16 mouse cellular contexts compared by ENCODE assay signal in genomic region chr5:113468625-113469024, GRCm38 (mm10). TPM values are rescaled to one million over a fixed set of nuclear protein-coding genes. Genes with fewer than 3 reads are reported as not detected.
A peak's percentile ranks its signal among the peaks of the same experiment; 100 is the strongest.
DNase-seq lines count a peak whose midpoint lies in the region; ATAC-seq and TF ChIP-seq lines count a peak whose summit lies in the region.
"Had no signal": no experiment of that assay in that cellular context is flagged by ENCODE, and none has a peak within 500 bp of the region (broad histone marks: within the 10 kb centered on the region; RNA-seq: fewer than 3 reads in every experiment).

No protein-coding gene starts in this region.

- no peak overlapping the region for H3K9ac ChIP-seq in intestine, embryonic 14.5 days (ENCODE audit: low read length)
- H3K9ac ChIP-seq in intestine, embryonic 15.5 days: no peak overlapping the region
- no peak overlapping the region for H3K9ac ChIP-seq in embryonic facial prominence, embryonic 14.5 days (ENCODE audit: low read depth, low read length)
- no peak overlapping the region for H3K9ac ChIP-seq in limb, embryonic 15.5 days
- no peak overlapping the region for H3K9ac ChIP-seq in kidney, embryonic 16.5 days (replicated peaks; ENCODE audit: low read length)
- H3K9ac ChIP-seq: forebrain, embryonic 13.5 days had no signal

- peak overlapping the region; percentile 74; the same call in 1 of the 2 replicates for H3K27ac ChIP-seq in intestine, embryonic 14.5 days (ENCODE audit: low read depth)
- no peak overlapping the region for H3K27ac ChIP-seq in intestine, embryonic 15.5 days
- H3K27ac ChIP-seq in embryonic facial prominence, embryonic 14.5 days (replicated peaks; ENCODE audit: low read depth, low read length): peak overlapping the region; percentile 78
- H3K27ac ChIP-seq in limb, embryonic 15.5 days: peak overlapping the region; percentile 40; the same call in 1 of the 2 replicates
- H3K27ac ChIP-seq in kidney, embryonic 16.5 days (ENCODE audit: low read length): no peak overlapping the region
- H3K27ac ChIP-seq: forebrain, embryonic 13.5 days had no signal

- 62% methylated on average over 5 of the region's 5 CpGs for WGBS in intestine, embryonic 14.5 days
- WGBS in intestine, embryonic 15.5 days: 59% methylated on average over 5 of the region's 5 CpGs
- WGBS in embryonic facial prominence, embryonic 14.5 days: 47% methylated on average over 5 of the region's 5 CpGs
- WGBS in limb, embryonic 15.5 days: 49% methylated on average over 5 of the region's 5 CpGs
- 67% methylated on average over 5 of the region's 5 CpGs for WGBS in lung, adult 2 months
- 65% methylated on average over 5 of the region's 5 CpGs for WGBS in kidney, embryonic 16.5 days

- no peaks in the 10 kb centered on the region for H3K9me3 ChIP-seq in intestine, embryonic 14.5 days (ENCODE audit: control insufficient read depth, low read length)
- H3K9me3 ChIP-seq in intestine, embryonic 15.5 days: no peaks in the 10 kb centered on the region
- H3K9me3 ChIP-seq in embryonic facial prominence, embryonic 14.5 days (ENCODE audit: control insufficient read depth, low read length): no peaks in the 10 kb centered on the region
- no peaks in the 10 kb centered on the region for H3K9me3 ChIP-seq in limb, embryonic 15.5 days
- H3K9me3 ChIP-seq in kidney, embryonic 16.5 days (ENCODE audit: low read length): no peaks in the 10 kb centered on the region
- H3K9me3 ChIP-seq: forebrain, embryonic 13.5 days had no signal

- no peak overlapping the region for H3K4me2 ChIP-seq in intestine, embryonic 14.5 days (ENCODE audit: low read length)
- H3K4me2 ChIP-seq in intestine, embryonic 15.5 days (replicated peaks): no peak overlapping the region
- peak overlapping the region; percentile 20 for H3K4me2 ChIP-seq in embryonic facial prominence, embryonic 14.5 days (ENCODE audit: low read depth, low read length)
- H3K4me2 ChIP-seq in limb, embryonic 15.5 days: no peak overlapping the region
- H3K4me2 ChIP-seq in kidney, embryonic 16.5 days (replicated peaks; ENCODE audit: low read depth, low read length): no peak overlapping the region
- H3K4me2 ChIP-seq: forebrain, embryonic 13.5 days had no signal

- ATAC-seq in intestine, embryonic 14.5 days (replicated peaks; ENCODE audit: low FRiP score, low TSS enrichment, low read depth): no peak
- ATAC-seq in intestine, embryonic 15.5 days: no peak
- ATAC-seq in embryonic facial prominence, embryonic 14.5 days (ENCODE audit: low read depth): peak; percentile 62
- ATAC-seq in limb, embryonic 15.5 days (ENCODE audit: insufficient number of reproducible peaks, low FRiP score, low TSS enrichment, low read depth): peak; percentile 41; the same call in 1 of the 2 replicates
- no peak for ATAC-seq in kidney, embryonic 16.5 days (ENCODE audit: low FRiP score, low TSS enrichment)
- ATAC-seq: forebrain, embryonic 13.5 days had no signal

- no peak for TF ChIP-seq CTCF in lung, adult 2 months (IDR thresholded peaks at IDR 0.05; ENCODE audit: insufficient read depth, low read length)

- H3K27me3 ChIP-seq in intestine, embryonic 14.5 days (replicated peaks; ENCODE audit: control insufficient read depth, insufficient read depth, low read length): no peaks in the 10 kb centered on the region
- no peaks in the 10 kb centered on the region for H3K27me3 ChIP-seq in intestine, embryonic 15.5 days (replicated peaks)
- no peaks in the 10 kb centered on the region; the same call in 1 of the 2 replicates for H3K27me3 ChIP-seq in embryonic facial prominence, embryonic 14.5 days (replicated peaks; ENCODE audit: control insufficient read depth, insufficient read depth, low read length)
- H3K27me3 ChIP-seq in limb, embryonic 15.5 days: no peaks in the 10 kb centered on the region
- H3K27me3 ChIP-seq in kidney, embryonic 16.5 days (ENCODE audit: insufficient read depth, low read length): no peaks in the 10 kb centered on the region
- H3K27me3 ChIP-seq: forebrain, embryonic 13.5 days had no signal

- no peaks in the 10 kb centered on the region for H3K36me3 ChIP-seq in intestine, embryonic 14.5 days (ENCODE audit: control insufficient read depth, insufficient read depth, low read length)
- no peaks in the 10 kb centered on the region for H3K36me3 ChIP-seq in intestine, embryonic 15.5 days
- no peaks in the 10 kb centered on the region for H3K36me3 ChIP-seq in embryonic facial prominence, embryonic 14.5 days (ENCODE audit: control insufficient read depth, insufficient read depth, low read length)
- no peaks in the 10 kb centered on the region for H3K36me3 ChIP-seq in limb, embryonic 15.5 days
- H3K36me3 ChIP-seq in kidney, embryonic 16.5 days (ENCODE audit: insufficient read depth, low read length): no peaks in the 10 kb centered on the region

- H3K4me3 ChIP-seq in intestine, embryonic 14.5 days (ENCODE audit: low read depth, low read length): no peak overlapping the region
- H3K4me3 ChIP-seq in intestine, embryonic 15.5 days (replicated peaks): no peak overlapping the region
- no peak overlapping the region for H3K4me3 ChIP-seq in embryonic facial prominence, embryonic 14.5 days (ENCODE audit: low read depth, low read length)
- H3K4me3 ChIP-seq in limb, embryonic 15.5 days: no peak overlapping the region
- H3K4me3 ChIP-seq in lung, adult 2 months (replicated peaks; ENCODE audit: extremely low read depth, low read depth, low read length): no peak overlapping the region
- no peak overlapping the region for H3K4me3 ChIP-seq in kidney, embryonic 16.5 days (ENCODE audit: low read length)
- H3K4me3 ChIP-seq: forebrain, embryonic 13.5 days had no signal

- H3K4me1 ChIP-seq in intestine, embryonic 14.5 days (replicated peaks; ENCODE audit: control insufficient read depth, insufficient read depth, low read length): peaks cover 25% of the 10 kb centered on the region
- peaks cover 13% of the 10 kb centered on the region for H3K4me1 ChIP-seq in intestine, embryonic 15.5 days (replicated peaks)
- H3K4me1 ChIP-seq in embryonic facial prominence, embryonic 14.5 days (ENCODE audit: control insufficient read depth, insufficient read depth, low read length): peaks cover 30% of the 10 kb centered on the region
- peaks cover 21% of the 10 kb centered on the region for H3K4me1 ChIP-seq in limb, embryonic 15.5 days
- H3K4me1 ChIP-seq in lung, adult 2 months (ENCODE audit: control insufficient read depth, insufficient read depth, low read length): no peaks in the 10 kb centered on the region
- peaks cover 15% of the 10 kb centered on the region for H3K4me1 ChIP-seq in kidney, embryonic 16.5 days (ENCODE audit: insufficient read depth, low read length)

- no peak for TF ChIP-seq POLR2A in lung, adult 2 months (IDR thresholded peaks at IDR 0.05; ENCODE audit: borderline replicate concordance, extremely low read depth, low read depth, low read length)

- DNase-seq in intestine, embryonic 14.5 days (ENCODE audit: low spot score): no peak
- DNase-seq in R1 (ENCODE audit: low read depth, low spot score): peak; percentile 43
- peak; percentile 68 for DNase-seq in embryonic facial prominence, embryonic 14.5 days (ENCODE audit: low spot score)
- DNase-seq in lung, adult 2 months: no peak
- DNase-seq: adrenal gland, postnatal 10 days; B cell, adult 2 months; cerebellum, adult 9-11 months; gastrocnemius, postnatal 10 days; heart, adult 18-20 months; lung, adult 18-20 months; lung, postnatal 36 days; thymus, postnatal 4 days had no signal

RNA-seq across cellular contexts. Expression of gene Wscd2, which starts 21.5 kb away (rescaled TPM):
- 6.0 and 6.6 TPM in 2 replicates for polyA plus RNA-seq in intestine, embryonic 14.5 days (2014; fragmentation: Nextera tagmentation; extraction: Ambion mirVana)
- 7.0 and 7.7 TPM in 2 replicates for polyA plus RNA-seq in intestine, embryonic 15.5 days (2015; fragmentation: Nextera tagmentation; extraction: Ambion mirVana)
- 6.4 and 8.7 TPM in 2 replicates for polyA plus RNA-seq in embryonic facial prominence, embryonic 14.5 days (2014; fragmentation: Nextera tagmentation; extraction: Ambion mirVana)
- 9.1 and 11.0 TPM in 2 replicates for polyA plus RNA-seq in limb, embryonic 15.5 days (2015; fragmentation: Nextera tagmentation; extraction: Ambion mirVana)
- 3.9 and 4.9 TPM in 2 replicates for polyA plus RNA-seq in lung, adult 2 months (2012; rRNA removed)
- 3.0 and 3.2 TPM in 2 replicates for polyA plus RNA-seq in kidney, embryonic 16.5 days (2015; fragmentation: Nextera tagmentation; extraction: Ambion mirVana)

Comparison
In these comparisons a context has a peak if more than half of its experiments do, and no peak if none do; other contexts are left out.
1. H3K27ac ChIP-seq: peak in intestine, embryonic 14.5 days (single experiment), embryonic facial prominence, embryonic 14.5 days (single experiment) and limb, embryonic 15.5 days (single experiment); none in intestine, embryonic 15.5 days (single experiment) and kidney, embryonic 16.5 days (single experiment).
2. ATAC-seq: peak in embryonic facial prominence, embryonic 14.5 days (single experiment) and limb, embryonic 15.5 days (single experiment); none in intestine, embryonic 14.5 days (single experiment), intestine, embryonic 15.5 days (single experiment) and kidney, embryonic 16.5 days (single experiment).
3. DNase-seq: peak in R1 (single experiment) and embryonic facial prominence, embryonic 14.5 days (single experiment); none in intestine, embryonic 14.5 days (single experiment) and lung, adult 2 months (single experiment).